Mouse (Mus musculus): ENCODE measurements at regions not wholly inside any gene's neighbourhood (a gene's known extent, or its start where the extent isn't known, plus 50 kb on each side); places are given as distances from the start of the nearest gene placed in this dataset.
"Not testable (repeated sequence)": the region's sequence is repeated elsewhere in the genome, so short reads cannot be mapped to it uniquely, and the experiment has no call there.

GRCm38 (mm10) chrX:4136135-4136534, 60.2 kb upstream of the Btbd35f28 start:
- intact Hi-C loops (cut with DNase I), result not testable (repeated sequence)
- DNase-seq (ENCODE audit: low spot score in 2 of 2), result peak; percentile 0 to 5

Data from left cerebral cortex, postnatal 14 days (tissue).